Mouse (Mus musculus) thymus, postnatal 14 days (tissue): ENCODE data around the gene Dgki.
"Not testable (repeated sequence)": the region's sequence is repeated elsewhere in the genome, so short reads cannot be mapped to it uniquely, and the experiment has no call there.

Experiments used
- DNase-seq: peaks from one replicate; pipeline ENCODE4 v3.0.0; 2021

Dgki gene

GRCm38 (mm10) chr6:37142991-37143866, 156.8 kb downstream of the Dgki start:
- DNase-seq: no peak

DNA sequence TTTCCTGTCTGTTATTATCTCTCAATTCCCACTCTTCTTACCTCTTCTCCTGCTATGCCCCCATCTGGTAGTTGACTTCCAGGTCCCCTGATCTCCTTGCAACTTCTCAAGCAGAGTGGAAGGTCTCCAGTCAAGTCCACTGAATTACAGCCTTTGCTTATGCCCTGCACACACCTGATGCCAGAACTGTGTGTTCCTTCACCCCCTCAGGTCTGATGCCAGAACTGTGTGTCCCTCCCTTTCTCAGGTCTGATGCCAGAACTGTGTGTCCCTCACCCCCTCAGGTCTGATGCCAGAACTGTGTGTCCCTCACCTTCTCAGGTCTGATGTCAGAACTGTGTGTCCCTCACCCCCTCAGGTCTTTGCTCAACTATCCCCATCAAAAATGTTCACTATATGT, 161.2 kb downstream of the Dgki start:
- no peak for DNase-seq

DNA sequence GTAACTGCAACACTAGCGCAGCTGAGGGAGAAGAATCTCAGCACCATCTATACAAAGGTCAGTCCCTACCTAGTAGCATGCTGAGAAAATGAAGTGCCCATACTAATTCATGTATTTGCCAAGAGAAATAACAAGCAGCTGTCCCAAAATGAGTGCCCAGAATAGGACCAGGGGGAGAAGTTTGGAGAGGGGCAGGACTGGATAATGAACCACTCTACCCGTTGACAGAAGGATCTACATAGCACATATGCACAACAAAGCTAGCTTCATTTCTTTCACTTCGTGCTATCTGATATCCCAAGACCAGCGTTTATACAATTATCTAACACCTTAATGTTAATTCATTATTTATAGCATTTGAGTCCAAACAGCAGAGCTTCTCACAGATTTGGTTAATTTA, 168.7 kb downstream of the Dgki start:
- no peak for DNase-seq

- DNase-seq: no peak
These were observed 179.4 kb downstream of the Dgki start for GRCm38 (mm10) chr6:37120417-37121154.

DNA sequence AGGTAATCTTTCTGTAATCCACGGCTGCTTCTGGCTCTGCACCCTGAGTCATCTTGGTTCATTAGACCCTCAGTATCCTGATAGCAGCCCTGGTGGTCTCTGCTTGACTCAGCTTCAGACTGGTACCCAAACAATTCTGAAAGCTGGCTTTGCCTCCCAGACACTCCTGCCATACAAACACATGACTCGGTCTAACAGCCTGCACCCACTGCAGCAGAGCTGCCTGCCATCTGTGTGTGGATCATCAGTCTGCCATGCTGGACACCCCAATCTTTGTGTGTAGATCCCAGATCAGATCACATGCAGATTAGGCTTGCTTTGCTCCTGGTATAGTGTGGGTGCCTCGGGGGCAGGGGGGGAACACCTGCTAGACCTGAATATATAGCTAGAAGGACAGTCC, 180.8 kb downstream of the Dgki start:
- no peak for DNase-seq

DNA sequence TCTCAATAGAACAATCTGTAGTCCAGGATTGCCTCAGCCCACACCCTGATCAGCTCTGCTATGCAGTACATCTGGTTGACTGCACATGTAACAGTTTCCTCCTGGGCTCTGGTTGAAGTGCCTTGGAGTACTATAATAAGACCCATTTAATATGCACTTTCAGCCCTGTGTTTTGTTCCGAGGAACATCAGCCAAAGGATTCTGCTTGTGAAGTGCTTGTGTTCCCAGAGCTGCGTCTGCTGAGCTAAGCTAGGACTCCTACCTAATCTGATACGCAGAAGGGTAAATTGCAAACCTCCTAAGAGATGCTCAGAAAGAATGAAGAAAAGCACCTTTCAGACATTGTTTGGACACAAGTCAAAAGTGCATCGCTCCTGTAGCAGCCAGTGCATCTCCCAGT, 186.9 kb downstream of the Dgki start:
- DNase-seq: no peak

GRCm38 (mm10) chr6:37106236-37106635, 193.7 kb downstream of the Dgki start:
- not testable (repeated sequence) for DNase-seq

DNA sequence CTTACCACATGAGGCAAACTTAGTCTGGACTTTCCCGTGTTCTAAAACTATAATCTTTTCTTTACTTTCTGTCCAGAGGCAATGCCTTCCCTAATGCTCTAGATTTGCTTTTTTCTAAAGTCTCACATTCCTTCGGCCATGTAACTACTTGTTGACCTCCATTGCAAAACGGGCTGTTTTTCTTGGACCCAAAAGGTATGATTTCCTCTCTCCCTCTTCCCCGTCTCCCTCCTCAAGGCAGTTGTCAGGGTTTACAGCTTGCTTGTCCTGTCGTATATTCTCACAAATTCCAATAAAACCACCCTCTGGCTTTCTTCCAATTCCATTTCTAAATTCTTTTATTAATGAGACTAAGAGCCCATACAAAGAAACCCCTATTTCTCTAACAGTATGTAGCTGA, 199.6 kb downstream of the Dgki start:
- DNase-seq: no peak

GRCm38 (mm10) chr6:37097356-37098155, 202.4 kb downstream of the Dgki start:
- DNase-seq: peak; percentile 59

GRCm38 (mm10) chr6:37096840-37097305, 203.1 kb downstream of the Dgki start:
- no peak for DNase-seq

GRCm38 (mm10) chr6:37089148-37090111, 210.6 kb downstream of the Dgki start:
- no peak for DNase-seq

- DNase-seq: no peak
These were observed 217.0 kb downstream of the Dgki start for GRCm38 (mm10) chr6:37082990-37083389.

- no peak for DNase-seq
These were observed 227.5 kb downstream of the Dgki start for GRCm38 (mm10) chr6:37072401-37073016.

GRCm38 (mm10) chr6:37069836-37070600, 230.0 kb downstream of the Dgki start:
- no peak for DNase-seq

DNA sequence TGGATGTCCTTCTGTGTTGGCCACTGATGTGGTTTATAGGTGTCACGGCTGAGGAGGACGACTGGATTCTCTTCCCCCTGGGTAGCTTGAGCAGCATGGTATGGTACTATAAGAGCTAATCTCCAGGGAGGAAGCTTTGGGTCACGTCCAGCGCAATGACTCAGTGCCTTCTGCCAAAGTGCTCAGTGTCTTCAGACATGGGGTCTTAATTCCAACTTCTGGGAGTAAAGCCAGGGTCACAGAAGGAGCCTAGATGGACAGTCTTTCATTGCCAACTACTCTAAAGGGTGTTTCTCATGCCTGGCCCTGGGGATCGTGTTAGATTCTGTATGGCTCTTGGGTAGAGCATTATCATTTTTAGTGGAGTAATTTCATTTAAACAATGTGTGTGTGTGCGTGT, 231.2 kb downstream of the Dgki start:
- DNase-seq: no peak

GRCm38 (mm10) chr6:37067357-37067756, 232.6 kb downstream of the Dgki start:
- no peak for DNase-seq

- no peak for DNase-seq
These were observed 235.7 kb downstream of the Dgki start for GRCm38 (mm10) chr6:37064214-37064830.

DNA sequence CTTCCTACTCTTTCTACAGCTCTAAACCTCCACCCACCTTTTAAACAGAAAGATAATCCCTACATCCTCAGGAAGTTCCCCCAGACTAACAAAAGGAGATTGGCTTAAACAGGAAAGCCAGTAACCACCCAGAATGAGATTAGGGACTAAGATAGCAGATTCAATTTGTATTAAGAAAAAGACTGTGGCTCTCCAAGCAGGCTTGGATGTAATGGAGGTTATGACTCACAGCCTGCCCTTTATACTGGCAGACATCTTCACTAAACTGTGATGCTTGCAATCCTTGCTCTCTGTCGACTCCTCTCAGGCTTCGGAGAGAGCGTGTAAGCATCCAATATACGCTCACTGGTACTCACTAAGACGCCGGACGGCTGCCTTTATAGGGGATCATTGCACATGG, 236.7 kb downstream of the Dgki start:
- no peak for DNase-seq

DNA sequence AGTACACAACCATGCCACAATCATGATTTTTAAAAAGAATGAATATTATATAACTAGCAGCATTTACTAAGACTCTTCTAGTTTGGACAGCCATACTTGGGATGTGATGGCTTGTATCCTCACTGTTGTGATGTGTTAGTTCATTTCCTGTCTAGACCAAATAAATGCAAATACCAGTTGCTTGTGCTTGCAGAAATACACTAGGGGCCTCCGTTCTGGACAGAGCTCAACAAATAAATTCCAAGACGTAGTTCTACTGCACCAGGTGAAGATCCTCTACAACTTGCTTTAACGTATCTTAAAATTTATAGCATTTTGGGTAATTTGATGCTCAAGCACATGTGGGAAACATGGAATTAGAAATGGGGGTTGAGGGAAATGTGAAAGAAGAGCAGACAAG, 239.9 kb downstream of the Dgki start:
- DNase-seq: no peak

DNA sequence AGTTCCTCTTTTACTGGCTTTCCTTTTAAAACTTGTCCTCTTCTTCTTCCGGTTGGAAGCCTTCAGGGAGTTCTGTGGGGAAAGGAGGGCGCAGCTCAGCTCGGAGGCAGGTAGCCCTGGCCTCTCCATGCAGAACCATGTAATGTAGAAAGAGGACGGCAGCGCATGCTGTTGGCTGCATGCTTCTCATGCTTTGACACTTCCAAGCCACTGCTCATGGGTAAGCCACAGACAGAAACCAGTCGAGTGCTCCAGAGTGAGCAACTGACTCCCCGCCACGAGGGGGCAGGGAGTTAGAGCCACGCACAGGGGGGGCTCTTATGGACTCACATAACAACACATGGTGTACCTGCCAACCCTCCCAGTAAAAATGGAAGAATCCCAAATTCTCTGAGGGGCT, 242.0 kb downstream of the Dgki start:
- no peak for DNase-seq
